18 mouse cellular contexts compared by ENCODE assay signal in the genomic region with DNA sequence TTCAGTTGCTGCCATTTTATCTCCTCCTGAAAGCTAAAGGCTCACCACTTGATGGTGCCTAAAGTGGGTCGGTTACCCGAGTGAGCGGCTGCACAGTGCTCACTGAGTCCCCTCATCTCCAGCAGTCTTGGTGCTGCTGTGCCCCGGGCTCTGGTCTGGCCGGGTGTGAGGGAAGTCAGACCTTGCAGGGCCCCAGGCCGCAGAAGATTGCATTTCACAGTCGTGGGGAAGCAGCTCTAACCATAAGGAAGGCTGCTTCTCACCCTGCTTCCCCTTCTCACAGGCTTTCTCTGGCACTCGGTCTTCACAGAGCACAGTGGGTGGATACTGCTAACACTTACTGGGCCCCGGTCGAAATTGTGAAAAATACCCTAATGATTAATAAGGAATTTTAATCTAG.
DNase-seq lines count a peak whose midpoint lies in the region; ATAC-seq and TF ChIP-seq lines count a peak whose summit lies in the region.
"Had no signal": no experiment of that assay in that cellular context is flagged by ENCODE, and none has a peak within 500 bp of the region (broad histone marks: within the 10 kb centered on the region; RNA-seq: fewer than 3 reads in every experiment).

No protein-coding gene starts in this region.

- TF ChIP-seq RAD21 in CH12.LX (IDR thresholded peaks at IDR 0.05; ENCODE audit: low read depth, low read length): no peak

- WGBS in liver, embryonic 12.5 days (ENCODE audit: insufficient replicate concordance): 24% methylated on average over 10 of the region's 10 CpGs
- 79% methylated on average over 10 of the region's 10 CpGs for WGBS in hindbrain, embryonic 16.5 days

- intact Hi-C loops in left cerebral cortex, postnatal 4 days (cut with DNase I): no loop called here

- no peak for TF ChIP-seq POLR2A in CH12.LX (IDR thresholded peaks at IDR 0.05; ENCODE audit: low read depth, low read length)

- peaks cover 26 to 71% of the 10 kb centered on the region in 2 experiments for H3K4me1 ChIP-seq in CH12.LX (ENCODE audit: control insufficient read depth in 1 of 2, insufficient read depth in 2 of 2)
- peaks cover 50% of the 10 kb centered on the region for H3K4me1 ChIP-seq in liver, embryonic 12.5 days
- H3K4me1 ChIP-seq in hindbrain, embryonic 16.5 days (ENCODE audit: control insufficient read depth, insufficient read depth, low read depth, low read length): no peaks in the 10 kb centered on the region
- H3K4me1 ChIP-seq: embryonic facial prominence, embryonic 15.5 days; forebrain, embryonic 15.5 days; hindbrain, embryonic 12.5 days; limb, embryonic 12.5 days; neural tube, embryonic 13.5 days had no signal

- H3K27me3 ChIP-seq in CH12.LX (replicated peaks): no peaks in the 10 kb centered on the region
- H3K27me3 ChIP-seq in liver, embryonic 12.5 days (replicated peaks): no peaks in the 10 kb centered on the region
- no peaks in the 10 kb centered on the region for H3K27me3 ChIP-seq in hindbrain, embryonic 16.5 days (replicated peaks; ENCODE audit: control insufficient read depth, insufficient read depth, low read length)
- H3K27me3 ChIP-seq: embryonic facial prominence, embryonic 15.5 days; forebrain, embryonic 15.5 days; hindbrain, embryonic 12.5 days; limb, embryonic 12.5 days; neural tube, embryonic 13.5 days had no signal

- no peaks in the 10 kb centered on the region for H3K79me2 ChIP-seq in CH12.LX (replicated peaks; ENCODE audit: control insufficient read depth, extremely low read depth, insufficient read depth, poor library complexity, severe bottlenecking)

- no peaks in the 10 kb centered on the region for H3K9me3 ChIP-seq in CH12.LX (replicated peaks; ENCODE audit: low read length)
- H3K9me3 ChIP-seq in liver, embryonic 12.5 days (replicated peaks): no peaks in the 10 kb centered on the region
- no peaks in the 10 kb centered on the region for H3K9me3 ChIP-seq in hindbrain, embryonic 16.5 days (ENCODE audit: control insufficient read depth, low read length)
- H3K9me3 ChIP-seq: embryonic facial prominence, embryonic 15.5 days; forebrain, embryonic 15.5 days; hindbrain, embryonic 12.5 days; limb, embryonic 12.5 days; neural tube, embryonic 13.5 days had no signal

- TF ChIP-seq EP300 in CH12.LX (IDR thresholded peaks at IDR 0.05; ENCODE audit: low read length): no peak

- H3K27ac ChIP-seq in CH12.LX (ENCODE audit: insufficient read depth, low read depth): peak overlapping the region; percentile 13; the same call in 1 of the 2 replicates
- H3K27ac ChIP-seq in liver, embryonic 12.5 days: peak overlapping the region; percentile 70
- H3K27ac ChIP-seq in hindbrain, embryonic 16.5 days (ENCODE audit: low read depth, low read length): no peak overlapping the region
- H3K27ac ChIP-seq: embryonic facial prominence, embryonic 15.5 days; forebrain, embryonic 15.5 days; hindbrain, embryonic 12.5 days; limb, embryonic 12.5 days; neural tube, embryonic 13.5 days had no signal

- H3K9ac ChIP-seq in CH12.LX (ENCODE audit: insufficient read depth, low read depth): no peak overlapping the region
- H3K9ac ChIP-seq in liver, embryonic 12.5 days: peak overlapping the region; percentile 54
- no peak overlapping the region for H3K9ac ChIP-seq in hindbrain, embryonic 16.5 days (ENCODE audit: low read depth, low read length)
- H3K9ac ChIP-seq: embryonic facial prominence, embryonic 15.5 days; forebrain, embryonic 15.5 days; hindbrain, embryonic 12.5 days; limb, embryonic 12.5 days; neural tube, embryonic 13.5 days had no signal

- in situ Hi-C loops in CH12.LX (cut with MboI; ENCODE audit: low pct_ligation_motif_present, low pct_unique_long_range_greater_than_20kb, low sequenced_read_pairs): loop anchor here (25.0 kb wide), 1 partner anchor 270 kb away; no protein-coding TSS in a partner anchor

- H3K4me3 ChIP-seq in CH12.LX (replicated peaks in 1 of 3; ENCODE audit: low read depth in 2 of 3, low read length in 2 of 3, poor library complexity in 1 of 3): no peak overlapping the region
- 0 out of 2 replicates have a peak overlapping the region, but pooled peaks have one; percentile 6 for H3K4me3 ChIP-seq in liver, embryonic 12.5 days
- H3K4me3 ChIP-seq in hindbrain, embryonic 16.5 days (ENCODE audit: low read length): no peak overlapping the region
- H3K4me3 ChIP-seq: embryonic facial prominence, embryonic 15.5 days; forebrain, embryonic 15.5 days; hindbrain, embryonic 12.5 days; limb, embryonic 12.5 days; neural tube, embryonic 13.5 days had no signal

- H3K36me3 ChIP-seq in CH12.LX (replicated peaks in 1 of 2; ENCODE audit: control insufficient read depth in 1 of 2, insufficient read depth in 1 of 2, low read length in 1 of 2): peaks cover 27 to 41% of the 10 kb centered on the region in 2 experiments
- H3K36me3 ChIP-seq in liver, embryonic 12.5 days: peaks cover 40% of the 10 kb centered on the region
- peaks cover 11% of the 10 kb centered on the region for H3K36me3 ChIP-seq in hindbrain, embryonic 16.5 days (ENCODE audit: control insufficient read depth, insufficient read depth, low read length)

- DNase-seq in CH12.LX (ENCODE audit: extremely low read depth): peak; percentile 56
- peak; percentile 23 for DNase-seq in brain, adult 2 months (ENCODE audit: low read depth, low spot score)
- no peak for DNase-seq in left cerebral cortex, postnatal 4 days
- no peak for DNase-seq in thymus, postnatal 14 days
- DNase-seq: adrenal gland, adult 8-10 months; cerebellum, adult 9-10 months; kidney, adult 2 months; kidney, postnatal 25 days; layer of hippocampus, postnatal 36 days; thymus, postnatal 36 days had no signal

- H3K4me2 ChIP-seq in CH12.LX (ENCODE audit: insufficient read depth, low read depth, poor library complexity, severe bottlenecking): peak overlapping the region; percentile 16; the same call in 1 of the 2 replicates
- peak overlapping the region; percentile 50 for H3K4me2 ChIP-seq in liver, embryonic 12.5 days
- H3K4me2 ChIP-seq in hindbrain, embryonic 16.5 days (ENCODE audit: low read length): no peak overlapping the region
- H3K4me2 ChIP-seq: embryonic facial prominence, embryonic 15.5 days; forebrain, embryonic 15.5 days; hindbrain, embryonic 12.5 days; limb, embryonic 12.5 days; neural tube, embryonic 13.5 days had no signal

- dilution Hi-C loops in CH12.LX (cut with MboI; ENCODE audit: extremely low pct_ligation_motif_present, extremely low pct_unique_long_range_greater_than_20kb, low sequenced_read_pairs): no loop called here

- peak; percentile 22; the same call in 1 of the 2 replicates for ATAC-seq in liver, embryonic 12.5 days
- peak; percentile 33; the same call in 1 of the 2 replicates for ATAC-seq in megakaryocyte-erythroid progenitor cell, adult 5-6 weeks (replicated peaks; ENCODE audit: low FRiP score, low TSS enrichment, poor library complexity, severe bottlenecking)
- ATAC-seq in hindbrain, embryonic 16.5 days: no peak
- ATAC-seq: forebrain, embryonic 15.5 days had no signal

- TF ChIP-seq CTCF in CH12.LX (conservative IDR thresholded peaks at IDR 0.05 in 1 of 2, IDR thresholded peaks at IDR 0.05 in 1 of 2; ENCODE audit: low read depth in 2 of 2, low read length in 2 of 2): no peak

TF ChIP-seq in CH12.LX, 34 proteins besides CTCF, POLR2A, EP300 and RAD21:
- TF ChIP-seq CHD1 (IDR thresholded peaks at IDR 0.05; ENCODE audit: low read depth, low read length) (no peak), UBTF (IDR thresholded peaks at IDR 0.05; ENCODE audit: low read depth, low read length) (peak; percentile 38; the same call in 1 of the 2 replicates), NRF1 (IDR thresholded peaks at IDR 0.05; ENCODE audit: low read depth, low read length) (no peak)

Comparison
In these comparisons a context has a peak if more than half of its experiments do, and no peak if none do; other contexts are left out.
1. DNase-seq: peak in CH12.LX (single experiment) and brain, adult 2 months (single experiment); none in left cerebral cortex, postnatal 4 days (single experiment) and thymus, postnatal 14 days (single experiment).